Mouse (Mus musculus) embryo, embryonic 10.5 days (tissue): ENCODE measurements at regions not wholly inside any gene's neighbourhood (a gene's known extent, or its start where the extent isn't known, plus 50 kb on each side); places are given as distances from the start of the nearest gene placed in this dataset.
A peak's percentile ranks its signal among the peaks of the same experiment; 100 is the strongest.

Experiments
- DNase-seq: peaks from one replicate; pipeline ENCODE4 v3.0.0-alpha.2; 2015; ENCODE audit warnings: low spot score

GRCm38 (mm10) chr15:13765411-13765810, 591.9 kb upstream of the Cdh6 start:
- DNase-seq, result no peak

GRCm38 (mm10) chr15:13764587-13764986, 591.1 kb upstream of the Cdh6 start:
- DNase-seq, result no peak

- DNase-seq, result no peak
These were observed 573.1 kb upstream of the Cdh6 start for GRCm38 (mm10) chr15:13746559-13746958.

GRCm38 (mm10) chr15:13706276-13706675, 532.8 kb upstream of the Cdh6 start:
- DNase-seq, result no peak

- DNase-seq, result no peak
These were observed 531.7 kb upstream of the Cdh6 start for GRCm38 (mm10) chr15:13705187-13705586.

- DNase-seq, result no peak
These were observed 494.7 kb upstream of the Cdh6 start for GRCm38 (mm10) chr15:13668193-13668592.

GRCm38 (mm10) chr15:13667278-13667677, 493.8 kb upstream of the Cdh6 start:
- no peak for DNase-seq

GRCm38 (mm10) chr15:13662275-13662674, 488.8 kb upstream of the Cdh6 start:
- no peak for DNase-seq

- no peak for DNase-seq
These were observed 481.6 kb upstream of the Cdh6 start for GRCm38 (mm10) chr15:13655038-13655437.

- DNase-seq, result no peak
These were observed 462.0 kb upstream of the Cdh6 start for GRCm38 (mm10) chr15:13635346-13635940.

GRCm38 (mm10) chr15:13602133-13602532, 428.7 kb upstream of the Cdh6 start:
- no peak for DNase-seq

- no peak for DNase-seq
These were observed 424.4 kb upstream of the Cdh6 start for GRCm38 (mm10) chr15:13597856-13598255.

GRCm38 (mm10) chr15:13593823-13594222, 420.3 kb upstream of the Cdh6 start:
- DNase-seq, result no peak

- no peak for DNase-seq
These were observed 417.4 kb upstream of the Cdh6 start for GRCm38 (mm10) chr15:13590864-13591263.

GRCm38 (mm10) chr15:13583300-13583699, 409.8 kb upstream of the Cdh6 start:
- DNase-seq, result peak; percentile 37

- DNase-seq, result no peak
These were observed 408.7 kb upstream of the Cdh6 start for GRCm38 (mm10) chr15:13582134-13582533.

GRCm38 (mm10) chr15:13573621-13574020, 400.1 kb upstream of the Cdh6 start:
- no peak for DNase-seq

- no peak for DNase-seq
These were observed 387.4 kb upstream of the Cdh6 start for GRCm38 (mm10) chr15:13560920-13561319.

GRCm38 (mm10) chr15:13549207-13549837, 375.8 kb upstream of the Cdh6 start:
- peak; percentile 37 for DNase-seq

- no peak for DNase-seq
These were observed 366.6 kb upstream of the Cdh6 start for GRCm38 (mm10) chr15:13540026-13540425.

- DNase-seq, result no peak
These were observed 360.5 kb upstream of the Cdh6 start for GRCm38 (mm10) chr15:13534017-13534416.

- no peak for DNase-seq
These were observed 356.5 kb upstream of the Cdh6 start for GRCm38 (mm10) chr15:13529960-13530359.

- no peak for DNase-seq
These were observed 355.6 kb upstream of the Cdh6 start for GRCm38 (mm10) chr15:13529050-13529449.
